Mouse (Mus musculus): Measurements from ENCODE around the gene Ist1. TPM values are rescaled to one million over a fixed set of nuclear protein-coding genes. Genes with fewer than 3 reads are reported as not detected.

Gene Ist1
- polyA plus RNA-seq, 2 experiments from 2014 or later: 139 to 163 TPM

DNA sequence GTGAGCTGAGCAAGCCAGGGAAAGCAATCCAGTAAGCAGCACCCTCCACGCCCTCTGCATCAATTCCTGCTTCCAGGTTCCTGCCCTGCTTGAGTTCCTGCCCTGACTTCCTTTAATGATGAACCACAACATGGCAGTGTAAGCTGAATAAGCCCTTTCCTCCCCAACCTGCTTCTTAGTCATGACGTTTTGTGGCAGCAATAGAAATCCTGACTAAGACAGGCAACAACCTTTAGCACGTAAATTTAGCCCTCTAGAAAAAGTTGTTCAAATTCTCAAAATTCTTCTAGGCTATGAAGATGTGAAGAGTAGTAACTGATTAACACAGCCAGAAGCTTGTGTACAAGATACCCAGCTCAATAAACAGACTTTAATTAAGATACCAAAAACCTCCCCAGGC is 11.5 kb downstream of the Ist1 start:
- ATAC-seq: no peak

DNA sequence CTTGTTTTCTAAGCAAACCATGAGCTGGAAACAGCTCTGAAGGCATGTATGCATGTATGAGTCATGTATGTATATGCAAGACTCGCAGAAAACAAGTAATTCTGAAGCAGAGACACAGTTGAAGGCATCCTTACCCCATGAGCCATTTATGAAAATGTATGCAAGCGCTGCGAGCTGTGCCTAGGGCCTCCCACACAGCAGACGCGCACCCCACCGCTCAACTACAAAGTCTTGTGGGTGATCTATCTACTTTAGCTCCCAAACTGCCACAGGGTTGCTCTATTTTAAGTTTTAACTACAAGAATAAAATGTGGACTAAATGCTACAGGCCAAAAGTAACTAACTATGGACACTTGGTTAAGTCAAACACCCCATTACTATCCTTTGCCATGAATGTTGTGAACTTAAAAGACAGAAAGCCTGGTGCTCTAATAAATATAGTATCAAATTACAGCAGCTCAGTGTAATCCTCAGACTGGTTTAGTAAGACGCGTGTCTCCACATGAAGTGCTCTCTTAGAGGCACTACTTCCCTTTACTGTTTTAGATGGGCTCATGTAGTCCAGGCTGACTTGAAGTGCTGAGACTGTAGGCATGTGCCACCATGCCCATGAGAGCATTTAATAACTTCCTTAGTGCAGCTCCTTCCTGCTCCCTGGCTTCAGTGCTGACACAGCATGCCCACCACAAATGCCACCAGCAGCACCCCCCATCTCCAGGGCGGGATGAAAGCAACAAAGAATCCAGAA is 17.0 kb downstream of the Ist1 start:
- no peak for ATAC-seq

DNA sequence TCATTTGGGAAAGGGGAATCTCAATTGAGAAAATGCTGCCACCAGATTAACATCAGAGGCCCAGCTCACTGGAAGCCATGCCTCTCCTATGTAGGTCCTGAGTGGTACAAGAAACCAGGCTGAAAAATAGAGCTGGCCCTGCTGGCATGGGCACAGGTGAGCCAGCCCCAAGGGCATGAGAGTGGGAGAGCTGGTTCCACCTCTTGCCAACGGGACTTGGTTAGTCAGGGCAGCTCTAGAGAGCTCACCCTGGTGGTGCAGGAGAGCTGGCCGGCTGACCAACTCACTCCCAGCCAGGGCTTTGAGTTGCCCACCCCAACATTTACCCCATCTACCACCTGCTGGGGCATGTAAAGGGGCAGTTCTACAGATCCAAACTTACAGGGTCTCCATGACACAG is 19.5 kb downstream of the Ist1 start:
- ATAC-seq: no peak

- ATAC-seq: no peak
These were observed 20.4 kb downstream of the Ist1 start for GRCm38 (mm10) chr8:109672656-109673055.

DNA sequence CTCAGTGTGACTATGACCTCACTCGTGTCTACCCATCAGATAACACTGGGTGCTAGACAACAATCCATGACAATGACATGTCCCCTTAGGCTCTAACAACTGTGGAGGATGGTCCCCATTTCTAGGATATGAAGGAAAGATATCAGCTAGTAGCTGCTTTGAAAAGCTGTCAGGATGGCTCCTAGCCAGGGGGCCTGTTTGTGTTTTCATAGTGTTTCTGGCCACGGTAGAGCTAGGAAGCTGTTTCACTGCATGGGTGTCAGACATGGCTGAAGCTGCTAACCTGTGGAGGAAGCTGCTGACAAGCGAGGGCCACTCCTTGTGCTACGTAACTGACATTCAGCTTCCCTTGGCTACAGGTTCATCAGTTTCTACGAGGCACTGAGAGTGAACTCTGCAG is 26.4 kb downstream of the Ist1 start:
- no peak for ATAC-seq

GRCm38 (mm10) chr8:109662328-109662727 is 30.7 kb downstream of the Ist1 start:
- no peak for ATAC-seq

DNA sequence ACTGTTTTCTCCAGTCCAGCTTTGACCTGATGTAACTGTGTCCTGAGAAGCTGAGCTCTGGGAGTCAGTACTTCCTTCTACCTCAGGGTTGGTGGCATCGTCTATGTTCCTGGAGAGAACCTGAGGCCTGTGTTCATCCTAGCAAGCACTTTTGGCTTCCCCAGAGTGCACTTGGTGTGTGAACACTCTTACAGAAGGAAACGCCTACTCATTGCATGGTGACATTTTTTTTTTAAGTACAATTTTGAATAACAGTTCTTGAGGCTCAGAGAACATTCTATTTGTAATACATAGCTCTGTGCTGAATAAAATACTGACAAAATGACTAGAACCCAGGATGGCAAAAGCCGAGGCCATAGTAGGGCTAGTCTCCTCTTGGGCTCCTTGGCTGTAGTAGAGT is 36.2 kb downstream of the Ist1 start:
- ATAC-seq: no peak

DNA sequence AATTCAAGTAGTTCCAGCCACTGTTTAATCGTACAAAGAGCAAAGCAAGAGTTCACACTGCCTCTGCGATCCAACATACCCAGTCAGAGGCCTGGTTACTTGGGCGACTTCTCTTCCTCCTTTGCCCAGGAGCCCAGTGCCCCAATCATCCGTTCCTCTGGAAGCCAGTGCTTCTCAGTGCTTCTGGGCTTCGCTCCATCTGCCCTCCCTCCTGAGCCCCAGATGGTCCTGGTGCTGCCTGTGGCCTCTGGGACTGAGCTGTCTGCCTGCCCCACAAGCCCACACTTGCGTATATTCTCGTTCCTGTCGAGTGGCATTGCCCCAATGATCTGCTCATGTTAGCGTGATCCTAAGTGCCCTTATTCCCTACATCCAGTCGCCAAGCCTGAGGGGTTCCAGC is 42.3 kb downstream of the Ist1 start:
- ATAC-seq: no peak

- ATAC-seq: no peak
These were observed 44.6 kb downstream of the Ist1 start for GRCm38 (mm10) chr8:109648469-109648868.

DNA sequence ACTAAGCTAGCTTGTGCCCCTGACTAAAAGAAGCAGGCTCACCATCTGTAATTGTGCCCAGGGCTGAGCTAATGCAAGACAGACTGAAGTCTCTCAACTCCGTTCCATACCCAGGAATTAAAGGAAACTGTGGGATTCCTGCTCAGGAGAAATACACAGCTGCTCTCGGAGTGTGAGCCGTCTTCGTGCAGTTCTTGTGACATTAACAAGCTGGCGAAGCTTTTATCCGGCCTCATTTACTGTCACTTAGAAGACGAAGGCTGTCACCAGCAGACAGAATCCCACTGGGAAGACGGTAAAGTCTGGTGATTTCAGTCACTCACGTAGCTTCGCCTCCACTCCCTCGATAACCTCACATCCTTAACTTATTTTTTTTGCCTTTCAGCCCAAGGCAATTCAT is 45.7 kb downstream of the Ist1 start:
- no peak for ATAC-seq

DNA sequence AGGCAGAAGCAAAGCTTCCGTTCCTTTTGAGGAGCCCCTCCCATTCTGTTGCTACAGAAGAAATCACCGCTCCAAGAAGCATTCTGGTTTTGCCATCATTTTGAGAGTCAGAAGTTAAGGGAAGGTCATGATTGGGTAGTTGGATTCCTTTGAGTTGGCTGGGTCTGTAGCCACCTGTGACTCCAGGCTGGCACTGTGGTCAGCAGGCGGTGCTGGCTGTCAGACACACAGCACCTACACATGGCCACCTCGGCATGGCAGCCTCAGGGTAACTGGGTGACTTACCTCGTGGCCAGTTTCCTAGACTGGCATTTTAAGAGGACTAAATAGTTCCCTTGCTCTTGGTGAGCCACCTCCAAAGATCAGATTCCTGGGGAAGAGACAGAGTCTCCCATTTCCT is 51.8 kb downstream of the Ist1 start:
- no peak for ATAC-seq

- ATAC-seq: no peak
These were observed 52.6 kb downstream of the Ist1 start for GRCm38 (mm10) chr8:109640410-109640809.

DNA sequence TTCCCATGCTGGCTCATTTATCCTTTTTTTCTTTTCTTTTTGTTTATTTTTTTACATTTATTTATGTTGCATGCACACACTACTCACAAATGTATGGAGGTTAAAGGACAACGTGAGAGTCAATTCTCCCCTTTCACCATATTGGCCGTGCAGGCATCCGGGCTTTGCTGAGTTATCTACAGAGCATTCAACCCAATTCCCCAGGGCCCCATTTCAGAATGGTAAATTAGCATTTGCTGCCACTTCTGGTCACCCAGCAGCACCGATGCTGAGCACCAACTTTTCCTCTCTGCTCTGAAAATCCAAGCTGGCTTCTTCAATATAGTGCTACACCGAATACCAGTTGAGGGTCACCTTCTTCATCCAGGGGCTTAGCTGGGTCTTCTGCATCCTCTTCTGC is 54.2 kb downstream of the Ist1 start:
- ATAC-seq: no peak

GRCm38 (mm10) chr8:109635146-109635545 is 57.9 kb downstream of the Ist1 start:
- ATAC-seq: no peak

- ATAC-seq: no peak
These were observed 60.6 kb downstream of the Ist1 start for GRCm38 (mm10) chr8:109632498-109632897.

- ATAC-seq: no peak
These were observed 64.4 kb downstream of the Ist1 start for GRCm38 (mm10) chr8:109628638-109629037.

Other genes starting within 250 kb of the Ist1 start
- not detected for gene Pmfbp1, start 199.2 kb downstream of the Ist1 start, polyA plus RNA-seq (2017; shearing (Covaris generic))
- gene Dhx38, start 127.4 kb downstream of the Ist1 start, polyA plus RNA-seq (2017; shearing (Covaris generic)): 10 to 100 TPM; 11.7 to 26.7 TPM
- gene Txnl4b, start 127.4 kb downstream of the Ist1 start, polyA plus RNA-seq (2017; shearing (Covaris generic)): 10 to 100 TPM; 23.6 to 32.9 TPM
- gene Hp, start 114.1 kb downstream of the Ist1 start, polyA plus RNA-seq (2017; shearing (Covaris generic)): not detected
- gene Dhodh, start 84.6 kb downstream of the Ist1 start, polyA plus RNA-seq (2017; shearing (Covaris generic)): 10 to 100 TPM; 39.2 to 46.8 TPM
- under 1 TPM; 0.74 to 0.79 TPM for gene Pkd1l3, start 78.7 kb downstream of the Ist1 start, polyA plus RNA-seq (2017; shearing (Covaris generic))
- 1 to 10 TPM; 3.6 to 7.9 TPM for gene Zfp821, start 12.3 kb upstream of the Ist1 start, polyA plus RNA-seq (2017; shearing (Covaris generic))
- gene Atxn1l, start 44.5 kb upstream of the Ist1 start, polyA plus RNA-seq (2017; shearing (Covaris generic)): 1 to 10 TPM; 2.3 to 3.8 TPM
- 10 to 100 TPM; 32.7 to 34.3 TPM for gene Ap1g1, start 85.3 kb upstream of the Ist1 start, polyA plus RNA-seq (2017; shearing (Covaris generic))
- 1 to 10 TPM in 1 of 2 experiments, under 1 TPM in 1; 0.84 to 1.0 TPM for gene Phlpp2, start 175.3 kb upstream of the Ist1 start, polyA plus RNA-seq (2017; shearing (Covaris generic))